Comparison of ENCODE assay signal across 8 mouse cellular contexts in genomic region chr4:98321371-98322111, GRCm38 (mm10).
DNase-seq lines count a peak whose midpoint lies in the region; ATAC-seq and TF ChIP-seq lines count a peak whose summit lies in the region.

No protein-coding gene starts in this region.

- dilution Hi-C loops in CH12.LX (cut with MboI; ENCODE audit: extremely low pct_ligation_motif_present, extremely low pct_unique_long_range_greater_than_20kb, low sequenced_read_pairs) = no loop called here

- peaks cover 0 to 4% of the 10 kb centered on the region in 2 experiments; a peak in 1 of 4 replicates for H3K4me1 ChIP-seq in CH12.LX (ENCODE audit: control insufficient read depth in 1 of 2, insufficient read depth in 2 of 2)
- peaks cover 11% of the 10 kb centered on the region; the same call in 1 of the 2 replicates for H3K4me1 ChIP-seq in forebrain, embryonic 11.5 days (replicated peaks; ENCODE audit: control insufficient read depth, insufficient read depth, low read length)
- peaks cover 19% of the 10 kb centered on the region for H3K4me1 ChIP-seq in heart, embryonic 13.5 days
- H3K4me1 ChIP-seq in kidney, embryonic 14.5 days (ENCODE audit: control insufficient read depth, insufficient read depth, low read length) = peaks cover 6% of the 10 kb centered on the region; the same call in 1 of the 2 replicates
- H3K4me1 ChIP-seq in liver, embryonic 14.5 days (replicated peaks; ENCODE audit: control insufficient read depth in 2 of 2, insufficient read depth in 2 of 2, low read length in 1 of 2) = no peaks in the 10 kb centered on the region; a peak in 1 of 4 replicates

- 2% methylated on average over 18 of the region's 18 CpGs for WGBS in forebrain, embryonic 11.5 days
- WGBS in heart, embryonic 13.5 days = 5% methylated on average over 18 of the region's 18 CpGs
- 3% methylated on average over 18 of the region's 18 CpGs for WGBS in kidney, embryonic 14.5 days
- WGBS in liver, embryonic 14.5 days (ENCODE audit: insufficient replicate concordance) = 4% methylated on average over 18 of the region's 18 CpGs

- in situ Hi-C loops in CH12.LX (cut with MboI; ENCODE audit: low pct_ligation_motif_present, low pct_unique_long_range_greater_than_20kb, low sequenced_read_pairs) = no loop called here

- no peaks in the 10 kb centered on the region for H3K79me2 ChIP-seq in CH12.LX (replicated peaks; ENCODE audit: control insufficient read depth, extremely low read depth, insufficient read depth, poor library complexity, severe bottlenecking)

- 0 out of 2 replicates have a peak overlapping the region, but pooled peaks have one; percentile 9 for H3K4me2 ChIP-seq in CH12.LX (ENCODE audit: insufficient read depth, low read depth, poor library complexity, severe bottlenecking)
- H3K4me2 ChIP-seq in forebrain, embryonic 11.5 days (ENCODE audit: low read depth, low read length, severe bottlenecking) = peak overlapping the region; percentile 70
- H3K4me2 ChIP-seq in heart, embryonic 13.5 days = peak overlapping the region; percentile 74
- H3K4me2 ChIP-seq in kidney, embryonic 14.5 days (replicated peaks; ENCODE audit: low read depth, low read length) = peak overlapping the region; percentile 69
- H3K4me2 ChIP-seq in liver, embryonic 14.5 days (ENCODE audit: low read depth) = peak overlapping the region; percentile 67

- TF ChIP-seq EP300 in CH12.LX (IDR thresholded peaks at IDR 0.05; ENCODE audit: low read length) = no peak
- TF ChIP-seq EP300 in liver, embryonic 14.5 days (IDR thresholded peaks at IDR 0.05; ENCODE audit: low read depth) = no peak

- TF ChIP-seq POLR2A in CH12.LX (IDR thresholded peaks at IDR 0.05; ENCODE audit: low read depth, low read length) = no peak

- no peak overlapping the region for H3K27ac ChIP-seq in CH12.LX (ENCODE audit: insufficient read depth, low read depth)
- peak overlapping the region; percentile 75 for H3K27ac ChIP-seq in forebrain, embryonic 11.5 days (ENCODE audit: low read depth, low read length)
- peak overlapping the region; percentile 76 for H3K27ac ChIP-seq in heart, embryonic 13.5 days (replicated peaks)
- H3K27ac ChIP-seq in kidney, embryonic 14.5 days (ENCODE audit: low read depth, low read length) = peak overlapping the region; percentile 33; the same call in 1 of the 2 replicates
- no peak overlapping the region for H3K27ac ChIP-seq in liver, embryonic 14.5 days

- H3K27me3 ChIP-seq in CH12.LX (replicated peaks) = peaks cover 43% of the 10 kb centered on the region
- H3K27me3 ChIP-seq in forebrain, embryonic 11.5 days (ENCODE audit: control insufficient read depth, insufficient read depth, low read length) = no peaks in the 10 kb centered on the region
- no peaks in the 10 kb centered on the region for H3K27me3 ChIP-seq in heart, embryonic 13.5 days (replicated peaks)
- no peaks in the 10 kb centered on the region for H3K27me3 ChIP-seq in kidney, embryonic 14.5 days (ENCODE audit: control insufficient read depth, insufficient read depth, low read length)
- H3K27me3 ChIP-seq in liver, embryonic 14.5 days (ENCODE audit: control insufficient read depth, insufficient read depth, low read length) = peaks cover 17% of the 10 kb centered on the region

- no peaks in the 10 kb centered on the region for H3K36me3 ChIP-seq in CH12.LX (replicated peaks in 1 of 2; ENCODE audit: control insufficient read depth in 1 of 2, insufficient read depth in 1 of 2, low read length in 1 of 2)
- no peaks in the 10 kb centered on the region for H3K36me3 ChIP-seq in forebrain, embryonic 11.5 days (ENCODE audit: control insufficient read depth, insufficient read depth, low read length)
- H3K36me3 ChIP-seq in heart, embryonic 13.5 days = no peaks in the 10 kb centered on the region
- no peaks in the 10 kb centered on the region for H3K36me3 ChIP-seq in kidney, embryonic 14.5 days (ENCODE audit: control insufficient read depth, insufficient read depth, low read length)
- no peaks in the 10 kb centered on the region for H3K36me3 ChIP-seq in liver, embryonic 14.5 days (replicated peaks; ENCODE audit: control insufficient read depth, insufficient read depth, low read depth)

- H3K4me3 ChIP-seq in CH12.LX (replicated peaks in 1 of 3; ENCODE audit: low read depth in 2 of 3, low read length in 2 of 3, poor library complexity in 1 of 3) = peak overlapping the region in 1 of 3 experiments; percentile 31
- H3K4me3 ChIP-seq in forebrain, embryonic 11.5 days (ENCODE audit: low read depth, low read length) = peak overlapping the region; percentile 28
- H3K4me3 ChIP-seq in heart, embryonic 13.5 days = peak overlapping the region; percentile 52
- peak overlapping the region; percentile 39 for H3K4me3 ChIP-seq in kidney, embryonic 14.5 days (ENCODE audit: low read length)
- peak overlapping the region; percentile 30 to 31 for H3K4me3 ChIP-seq in liver, embryonic 14.5 days (ENCODE audit: insufficient read depth in 1 of 2, low read depth in 2 of 2, low read length in 2 of 2)

- ATAC-seq in forebrain, embryonic 11.5 days (replicated peaks; ENCODE audit: low FRiP score) = peak; percentile 71
- ATAC-seq in heart, embryonic 13.5 days (ENCODE audit: extremely low read depth, insufficient number of reproducible peaks, low FRiP score, low TSS enrichment) = no peak
- peak; percentile 81 for ATAC-seq in kidney, embryonic 14.5 days (ENCODE audit: low FRiP score, low TSS enrichment)
- no peak for ATAC-seq in liver, embryonic 14.5 days (ENCODE audit: insufficient read depth)

- no peak for DNase-seq in CH12.LX (ENCODE audit: extremely low read depth)
- DNase-seq in brain, embryonic 18.5 days (ENCODE audit: low read depth, low spot score) = peak; percentile 37
- peak; percentile 64 for DNase-seq in forebrain, embryonic 11.5 days (ENCODE audit: low spot score)
- no peak for DNase-seq in liver, embryonic 14.5 days (ENCODE audit: low read depth in 3 of 3, low spot score in 3 of 3)
- peak; percentile 61 for DNase-seq in neural tube, embryonic 10.5 days (ENCODE audit: extremely low spot score, low spot score)
- peak; percentile 4 to 13 for DNase-seq in thymus, postnatal 10 days (ENCODE audit: low spot score in 2 of 2)

- TF ChIP-seq RAD21 in CH12.LX (IDR thresholded peaks at IDR 0.05; ENCODE audit: low read depth, low read length) = no peak

- H3K9ac ChIP-seq in CH12.LX (ENCODE audit: insufficient read depth, low read depth) = no peak overlapping the region
- H3K9ac ChIP-seq in forebrain, embryonic 11.5 days (ENCODE audit: low read length) = peak overlapping the region; percentile 69
- peak overlapping the region; percentile 81 for H3K9ac ChIP-seq in heart, embryonic 13.5 days
- H3K9ac ChIP-seq in kidney, embryonic 14.5 days (ENCODE audit: low read depth, low read length) = peak overlapping the region; percentile 53; the same call in 1 of the 2 replicates
- no peak overlapping the region for H3K9ac ChIP-seq in liver, embryonic 14.5 days (replicated peaks)

- no peak for TF ChIP-seq CTCF in CH12.LX (conservative IDR thresholded peaks at IDR 0.05 in 1 of 2, IDR thresholded peaks at IDR 0.05 in 1 of 2; ENCODE audit: low read depth in 2 of 2, low read length in 2 of 2)
- TF ChIP-seq CTCF in liver, embryonic 14.5 days (IDR thresholded peaks at IDR 0.05; ENCODE audit: low read depth) = no peak

- no peaks in the 10 kb centered on the region for H3K9me3 ChIP-seq in CH12.LX (replicated peaks; ENCODE audit: low read length)
- H3K9me3 ChIP-seq in forebrain, embryonic 11.5 days (ENCODE audit: control insufficient read depth, low read length) = no peaks in the 10 kb centered on the region; the same call in 1 of the 2 replicates
- H3K9me3 ChIP-seq in heart, embryonic 13.5 days = peaks cover 9% of the 10 kb centered on the region; the same call in 1 of the 2 replicates
- H3K9me3 ChIP-seq in kidney, embryonic 14.5 days (ENCODE audit: control insufficient read depth, low read length) = peaks cover 5% of the 10 kb centered on the region; the same call in 1 of the 2 replicates
- no peaks in the 10 kb centered on the region for H3K9me3 ChIP-seq in liver, embryonic 14.5 days (ENCODE audit: control insufficient read depth, low read length)

TF ChIP-seq in CH12.LX, 34 proteins besides CTCF, POLR2A, EP300 and RAD21:
- TF ChIP-seq ELF1 (IDR thresholded peaks at IDR 0.05; ENCODE audit: low read depth, low read length) = no peak
- TF ChIP-seq ZNF384 (IDR thresholded peaks at IDR 0.05; ENCODE audit: low read depth, low read length) = no peak
- no peak for TF ChIP-seq BHLHE40 (IDR thresholded peaks at IDR 0.05; ENCODE audit: low read depth, low read length)
- TF ChIP-seq JUND (conservative IDR thresholded peaks at IDR 0.05; ENCODE audit: low read depth, low read length) = no peak
- TF ChIP-seq GABPA (IDR thresholded peaks at IDR 0.05; ENCODE audit: insufficient replicate concordance, low read depth, low read length) = no peak
- TF ChIP-seq ZKSCAN1 (IDR thresholded peaks at IDR 0.05; ENCODE audit: borderline replicate concordance, low read depth, low read length) = no peak
- TF ChIP-seq MXI1 (IDR thresholded peaks at IDR 0.05; ENCODE audit: low read depth, low read length) = no peak
- no peak for TF ChIP-seq POLR2AphosphoS2 (IDR thresholded peaks at IDR 0.05; ENCODE audit: low read depth, low read length)
- TF ChIP-seq HCFC1 (IDR thresholded peaks at IDR 0.05; ENCODE audit: low read depth, low read length) = no peak
- TF ChIP-seq MAX (IDR thresholded peaks at IDR 0.05; ENCODE audit: low read length) = no peak
- TF ChIP-seq USF1 (IDR thresholded peaks at IDR 0.05; ENCODE audit: low read depth, low read length) = no peak
- TF ChIP-seq MYC (IDR thresholded peaks at IDR 0.05; ENCODE audit: low read depth, low read length) = no peak
- TF ChIP-seq CHD2 (IDR thresholded peaks at IDR 0.05; ENCODE audit: low read length) = no peak
- no peak for TF ChIP-seq SMC3 (IDR thresholded peaks at IDR 0.05; ENCODE audit: low read depth, low read length)
- no peak for TF ChIP-seq IRF4 (IDR thresholded peaks at IDR 0.05; ENCODE audit: low read depth, low read length)
- no peak for TF ChIP-seq PAX5 (IDR thresholded peaks at IDR 0.05; ENCODE audit: low read length)
- no peak for TF ChIP-seq RCOR1 (conservative IDR thresholded peaks at IDR 0.05; ENCODE audit: low read depth, low read length)
- TF ChIP-seq CHD1 (IDR thresholded peaks at IDR 0.05; ENCODE audit: low read depth, low read length) = no peak
- no peak for TF ChIP-seq TBP (conservative IDR thresholded peaks at IDR 0.05; ENCODE audit: low read depth, low read length)
- TF ChIP-seq TCF12 (IDR thresholded peaks at IDR 0.05; ENCODE audit: low read depth, low read length) = no peak
TF ChIP-seq in CH12.LX: peak in this region for 0.

Comparison
In these comparisons a context has a peak if more than half of its experiments do, and no peak if none do; other contexts are left out.
1. DNase-seq: peak in brain, embryonic 18.5 days (single experiment), forebrain, embryonic 11.5 days (single experiment), neural tube, embryonic 10.5 days (single experiment) and thymus, postnatal 10 days (2 of 2); none in CH12.LX (single experiment) and liver, embryonic 14.5 days (0 of 3).
2. H3K27ac ChIP-seq: peak in forebrain, embryonic 11.5 days (single experiment), heart, embryonic 13.5 days (single experiment) and kidney, embryonic 14.5 days (single experiment); none in CH12.LX (single experiment) and liver, embryonic 14.5 days (single experiment).
3. H3K4me2 ChIP-seq: peak in every context shown above with its lines; median percentile 74 in heart, embryonic 13.5 days; 70 in forebrain, embryonic 11.5 days; 69 in kidney, embryonic 14.5 days; 67 in liver, embryonic 14.5 days; 9 in CH12.LX.
4. H3K9ac ChIP-seq: peak in forebrain, embryonic 11.5 days (single experiment), heart, embryonic 13.5 days (single experiment) and kidney, embryonic 14.5 days (single experiment); none in CH12.LX (single experiment) and liver, embryonic 14.5 days (single experiment).
5. ATAC-seq: peak in forebrain, embryonic 11.5 days (single experiment) and kidney, embryonic 14.5 days (single experiment); none in heart, embryonic 13.5 days (single experiment) and liver, embryonic 14.5 days (single experiment).